Mouse (Mus musculus): Measurements from ENCODE around the gene AI467606.

The AI467606 gene

DNA sequence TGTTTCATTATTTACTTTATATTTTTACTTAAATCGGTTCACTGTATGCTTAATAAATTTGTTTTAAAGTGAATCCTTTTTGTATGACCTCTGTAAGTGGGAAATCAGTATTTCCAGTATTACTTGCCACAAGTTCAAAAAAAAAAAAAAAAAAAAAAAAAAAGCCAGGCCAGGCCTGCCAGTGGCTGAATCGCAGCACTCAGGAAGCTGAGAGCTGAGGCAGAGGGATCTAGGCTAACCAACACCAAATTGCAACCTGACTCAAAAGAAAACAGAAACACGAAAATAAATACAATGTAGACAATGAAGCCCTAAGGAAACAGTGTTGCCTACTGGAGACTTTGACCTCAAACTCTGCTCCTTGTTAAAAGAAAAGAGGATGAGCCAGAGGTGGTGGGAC is 2.8 kb downstream of the AI467606 start:
- in situ Hi-C loops (cut with MboI, MseI) = no loop called here

DNA sequence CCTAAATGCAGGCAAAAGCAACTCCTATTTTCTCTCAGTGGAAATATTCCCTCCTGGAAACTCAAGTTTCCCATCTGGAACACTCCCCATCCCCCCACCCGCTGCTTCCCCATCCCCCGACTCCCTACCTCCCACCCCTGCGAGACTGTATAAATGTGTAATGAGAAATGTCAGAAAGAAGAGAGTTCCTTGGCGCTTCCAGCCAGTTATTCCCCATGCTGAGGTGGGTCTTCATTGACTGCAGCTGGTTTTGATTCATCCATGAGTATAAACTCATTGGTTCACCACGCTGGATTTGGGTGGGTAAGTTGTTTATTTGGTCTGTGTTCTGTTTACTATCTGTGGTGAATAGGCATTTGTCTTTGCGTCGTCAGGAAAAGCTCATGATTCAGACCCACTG is 5.3 kb downstream of the AI467606 start:
- in situ Hi-C loops (cut with MboI, MseI) = no loop called here

DNA sequence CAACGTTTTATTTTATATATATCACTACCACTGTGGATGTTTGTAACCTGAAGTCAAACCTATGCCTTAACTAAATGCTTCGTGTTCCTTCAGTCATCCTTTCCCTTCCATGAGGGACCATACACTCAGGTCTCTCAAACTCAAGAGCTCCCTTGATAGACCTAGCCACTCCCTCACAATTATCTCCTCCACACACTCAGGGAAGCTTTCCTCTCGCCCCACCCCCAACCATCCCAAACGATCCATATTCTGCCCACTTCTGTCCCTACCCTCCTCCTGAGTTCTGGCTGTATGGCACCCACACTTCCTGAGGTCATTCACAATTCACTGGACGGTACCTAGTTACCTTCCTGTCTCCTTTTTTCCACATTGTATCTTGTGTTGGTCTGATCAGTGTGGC is 7.4 kb downstream of the AI467606 start:
- in situ Hi-C loops (cut with MboI, MseI) = no loop called here

GRCm38 (mm10) chr7:127098950-127099349 is 7.8 kb downstream of the AI467606 start:
- in situ Hi-C loops (cut with MboI, MseI) = no loop called here

- in situ Hi-C loops (cut with MboI, MseI) = no loop called here
Measured at GRCm38 (mm10) chr7:127099528-127099927, 8.4 kb downstream of the AI467606 start.

GRCm38 (mm10) chr7:127101451-127102016 is 10.4 kb downstream of the AI467606 start:
- in situ Hi-C loops (cut with MboI, MseI) = loop anchor here (10.0 kb wide), 1 partner anchor 87 kb away; the partner anchor contains the start of genes Mvp, Pagr1a and Pagr1b

- in situ Hi-C loops (cut with MboI, MseI) = loop anchor here (10.0 kb wide), 1 partner anchor 87 kb away; the partner anchor contains the start of genes Mvp, Pagr1a and Pagr1b
Measured at GRCm38 (mm10) chr7:127102148-127102547, 11.0 kb downstream of the AI467606 start.

- in situ Hi-C loops (cut with MboI, MseI) = loop anchor here (10.0 kb wide), 1 partner anchor 89 kb away; the partner anchor contains the start of genes Mvp, Pagr1a and Pagr1b
Measured at GRCm38 (mm10) chr7:127103960-127104359, 12.8 kb downstream of the AI467606 start.

GRCm38 (mm10) chr7:127104560-127105332 is 13.6 kb downstream of the AI467606 start:
- in situ Hi-C loops (cut with MboI, MseI) = loop anchor here (5.0 to 10.0 kb wide), 2 partner anchors 37 to 90 kb away; partner anchors contain the start of genes Mvp, Pagr1a and Pagr1b

DNA sequence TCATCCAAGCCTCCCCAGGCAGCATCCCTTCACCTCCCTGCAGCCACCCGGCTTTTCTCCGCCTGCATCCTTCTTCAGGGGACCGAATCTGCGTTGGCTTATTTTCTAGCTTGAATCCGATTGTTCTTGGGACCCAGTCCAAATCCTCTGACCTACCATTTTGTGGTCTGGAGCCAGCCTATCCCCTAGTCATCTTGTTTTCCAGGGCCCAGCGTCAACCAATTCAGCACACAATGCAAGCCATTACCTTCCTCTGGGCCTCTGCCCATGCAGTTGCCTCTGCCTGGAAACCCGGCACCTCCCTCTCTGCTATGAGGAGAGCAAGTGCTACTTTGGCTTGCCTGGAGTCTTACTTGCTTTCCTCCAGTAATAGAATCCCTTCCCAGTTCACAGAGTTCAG is 14.4 kb downstream of the AI467606 start:
- in situ Hi-C loops (cut with MboI, MseI) = loop anchor here (5.0 to 10.0 kb wide), 2 partner anchors 38 to 91 kb away; partner anchors contain the start of genes Mvp, Pagr1a and Pagr1b

GRCm38 (mm10) chr7:127110239-127111007 is 19.3 kb downstream of the AI467606 start:
- in situ Hi-C loops (cut with MboI, MseI) = no loop called here

DNA sequence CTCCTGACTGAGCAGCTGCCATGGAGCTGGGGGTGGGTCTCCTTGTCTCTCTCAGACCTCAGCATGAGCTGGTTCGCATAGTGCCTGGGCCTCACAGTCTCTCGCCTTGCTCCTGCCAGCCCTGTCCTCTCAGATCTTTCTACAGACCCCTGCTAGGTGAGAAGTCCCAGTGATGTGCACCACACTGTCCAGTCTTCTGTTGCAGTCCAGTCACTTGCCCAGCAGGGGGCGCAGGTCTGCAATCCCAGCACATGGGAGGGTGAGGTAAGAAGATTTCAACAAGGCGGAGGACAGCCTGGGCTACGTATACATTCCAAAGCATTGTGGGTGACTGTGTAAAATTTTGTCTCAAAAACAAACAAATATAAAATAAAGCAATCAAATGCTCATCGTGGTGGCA is 20.3 kb downstream of the AI467606 start:
- in situ Hi-C loops (cut with MboI, MseI) = no loop called here

DNA sequence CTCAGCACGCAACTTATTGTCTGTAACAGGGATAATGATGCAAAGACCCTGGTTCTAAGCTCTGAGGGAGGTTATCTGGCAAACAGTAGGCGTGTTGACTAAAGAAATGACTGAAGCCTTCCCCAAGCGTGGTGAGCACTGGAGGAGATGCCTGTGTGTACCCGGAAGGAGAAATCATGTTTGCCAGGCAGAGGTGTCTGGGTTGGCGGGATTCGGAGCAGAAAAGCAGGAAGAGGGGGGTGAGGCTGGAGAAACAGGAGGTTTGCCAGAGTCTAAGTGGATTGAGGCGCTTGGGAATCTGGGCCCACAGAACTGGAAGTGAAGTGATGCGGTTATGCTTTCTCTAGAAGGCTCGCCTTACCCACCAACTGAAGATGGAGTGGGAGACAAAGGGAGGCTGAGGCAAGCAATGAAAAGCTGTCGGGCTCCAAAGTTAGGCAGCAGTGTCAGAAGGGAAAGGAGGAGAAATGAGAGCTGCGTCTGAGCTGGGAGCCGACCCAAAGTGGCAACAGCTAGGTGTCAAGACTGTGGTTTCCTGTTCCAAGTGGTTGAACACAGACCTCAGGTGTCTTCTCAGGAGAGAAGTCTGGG is 21.2 kb downstream of the AI467606 start:
- in situ Hi-C loops (cut with MboI, MseI) = no loop called here

- in situ Hi-C loops (cut with MboI, MseI) = no loop called here
Measured at GRCm38 (mm10) chr7:127112921-127113597, 21.9 kb downstream of the AI467606 start.

- in situ Hi-C loops (cut with MboI, MseI) = no loop called here
Measured at GRCm38 (mm10) chr7:127113614-127114259, 22.6 kb downstream of the AI467606 start.

- in situ Hi-C loops (cut with MboI, MseI) = no loop called here
Measured at GRCm38 (mm10) chr7:127114920-127115319, 23.8 kb downstream of the AI467606 start.

DNA sequence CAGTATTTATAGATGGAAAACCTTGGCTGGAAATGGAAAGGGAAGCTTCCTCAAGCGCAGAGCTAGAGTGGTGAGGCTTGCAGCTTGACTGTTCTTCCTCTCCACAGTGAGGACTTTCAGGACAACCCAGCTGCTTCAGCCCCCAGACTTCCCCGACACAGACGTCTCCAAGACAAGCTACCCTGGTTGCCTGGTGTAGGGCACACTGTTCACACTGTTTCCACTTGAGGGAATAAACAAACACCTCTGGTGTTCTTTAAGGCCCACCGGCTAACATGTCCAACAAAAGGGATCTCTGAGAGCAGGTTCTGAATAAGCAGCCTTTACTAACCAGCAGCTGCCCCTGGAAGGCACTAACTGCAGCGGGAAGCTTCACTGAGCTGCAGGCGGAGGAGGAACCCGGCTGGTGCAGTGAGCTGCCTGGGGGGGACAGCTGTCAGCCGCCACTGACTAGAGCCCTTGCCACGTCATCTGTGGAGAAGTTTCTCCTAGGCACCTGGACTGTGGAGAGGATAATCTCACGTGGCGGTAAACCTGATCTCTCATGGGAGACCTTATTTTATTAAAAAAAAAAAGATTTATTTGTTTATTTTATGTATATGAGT is 25.3 kb downstream of the AI467606 start:
- in situ Hi-C loops (cut with MboI, MseI) = no loop called here

GRCm38 (mm10) chr7:127117948-127118347 is 26.8 kb downstream of the AI467606 start:
- in situ Hi-C loops (cut with MboI, MseI) = no loop called here

DNA sequence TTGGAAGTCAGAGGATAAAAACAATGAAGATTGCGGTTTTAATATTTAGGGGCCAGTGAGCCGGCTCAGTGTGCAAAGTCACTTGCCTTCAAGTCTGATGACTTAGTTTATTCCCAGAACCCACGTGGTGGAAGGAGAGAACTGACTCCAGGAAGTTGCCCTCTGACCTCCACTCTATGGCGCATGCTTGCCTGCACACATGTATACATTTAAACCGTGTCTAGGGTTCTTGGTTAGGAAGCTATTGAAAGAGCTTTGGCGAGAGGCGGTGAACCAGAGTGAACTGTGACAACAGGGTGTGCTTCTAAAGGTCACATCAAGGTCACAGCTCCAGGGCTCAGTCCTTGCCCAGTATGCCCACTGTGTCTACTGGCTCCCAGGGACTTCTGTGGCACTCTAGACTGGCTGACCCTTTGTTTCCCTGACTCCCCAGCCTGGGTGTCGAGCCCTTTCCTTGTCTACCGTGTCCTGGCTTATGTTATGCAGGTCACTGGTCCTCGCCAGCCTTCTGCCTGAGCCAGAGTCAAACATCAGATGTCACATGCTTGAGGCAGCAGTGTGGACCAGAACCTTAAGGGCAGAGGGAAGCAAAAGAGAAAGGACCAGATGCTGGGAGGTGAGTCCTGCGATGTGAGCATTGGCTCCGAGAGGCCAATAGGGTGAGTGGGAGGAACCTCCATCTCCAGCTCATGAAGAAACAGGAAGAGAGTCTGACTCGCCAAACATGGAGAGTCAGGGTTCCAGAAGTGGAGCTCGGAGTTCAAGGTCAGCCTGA is 27.7 kb downstream of the AI467606 start:
- in situ Hi-C loops (cut with MboI, MseI) = no loop called here
